Mouse (Mus musculus): ENCODE results near the gene Gm17606. TPM values are rescaled to one million over a fixed set of nuclear protein-coding genes. Genes with fewer than 3 reads are reported as not detected.

The Gm17606 gene
- total RNA-seq (2023) = not detected in 2 replicates

GRCm38 (mm10) chr14:54640946-54641304, at the start of gene Gm17606:
TSS of gene Gm17606 (plus strand) at chr14:54640952.

GRCm38 (mm10) chr14:54605752-54606321, 34.9 kb upstream of the Gm17606 start, which contains the start of gene 4931414P19Rik:
TSS of gene 4931414P19Rik (minus strand) at chr14:54605993.

GRCm38 (mm10) chr14:54617897-54618365, 22.8 kb upstream of the Gm17606 start, which contains the start of gene Psmb5:
TSS of gene Psmb5 (minus strand) at chr14:54618022.

DNA sequence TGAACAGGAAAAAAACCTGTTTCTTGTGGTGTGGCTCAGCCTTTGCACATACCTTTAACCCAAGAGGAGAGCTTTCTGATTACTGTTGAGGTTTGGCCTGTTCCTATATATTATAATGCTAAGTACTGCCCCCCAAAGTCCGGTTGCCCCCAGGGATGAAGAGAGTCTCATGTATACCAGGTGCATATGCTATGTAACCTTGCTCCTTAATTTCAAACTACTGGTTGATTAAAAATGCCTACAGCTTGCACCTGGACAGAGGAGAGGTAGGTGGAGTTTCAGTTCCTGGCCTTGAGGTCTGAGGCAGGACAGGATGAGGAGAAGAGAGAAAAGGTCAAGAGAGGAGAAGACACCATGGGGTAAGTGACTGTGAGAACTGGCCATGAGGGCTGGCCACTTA, 19.6 kb upstream of the Gm17606 start, which contains the start of gene Psmb11:
Gene Psmb11, plus strand, starts transcription at position 301 of the 400 bp plus-strand sequence.

GRCm38 (mm10) chr14:54641305-54641969, 685 bp downstream of the Gm17606 start, which contains the start of gene Cdh24:
TSS of gene Cdh24 (minus strand) at chr14:54641364.

DNA sequence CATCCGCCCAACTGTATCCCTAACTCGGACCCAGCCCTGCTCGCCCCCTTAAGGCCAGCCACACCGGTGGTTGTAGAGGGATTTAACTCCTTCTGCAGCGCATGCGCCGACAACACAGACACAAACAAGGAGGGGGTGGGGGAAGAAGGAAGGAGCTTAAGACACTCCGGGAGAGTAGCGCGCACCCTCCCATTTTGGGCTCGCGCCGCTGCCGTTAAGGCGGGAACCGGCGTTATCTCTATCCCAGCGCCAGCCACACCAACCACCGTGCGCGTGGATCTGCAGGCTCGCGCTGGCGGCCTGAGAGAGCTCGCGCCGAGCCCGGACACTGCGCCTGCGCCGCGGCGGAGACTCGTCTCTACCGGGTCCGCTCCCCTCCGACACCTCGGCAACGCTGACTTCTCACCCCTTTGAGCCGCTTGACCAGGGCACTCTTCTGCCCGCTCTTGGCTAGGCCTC, 45.3 kb downstream of the Gm17606 start, which contains the start of gene 1700123O20Rik:
Gene 1700123O20Rik, plus strand, starts transcription at position 154 of the 459 bp plus-strand sequence.

GRCm38 (mm10) chr14:54686522-54687143, 45.9 kb downstream of the Gm17606 start, which contains the start of gene Acin1:
TSS of gene Acin1 (minus strand) at chr14:54686931.

Other genes starting within 250 kb of the Gm17606 start
- 13.8 and 15.6 TPM in 2 replicates for gene Slc7a7, start 223.2 kb upstream of the Gm17606 start, total RNA-seq (2023)
- 15.2 and 17.7 TPM in 2 replicates for gene Mrpl52, start 214.0 kb upstream of the Gm17606 start, total RNA-seq (2023)
- 0.47 and 1.4 TPM in 2 replicates for gene Mmp14, start 209.3 kb upstream of the Gm17606 start, total RNA-seq (2023)
- gene Lrp10, start 176.8 kb upstream of the Gm17606 start, total RNA-seq (2023) = 106 and 114 TPM in 2 replicates
- gene Rem2, start 164.9 kb upstream of the Gm17606 start, total RNA-seq (2023) = 0.25 TPM in 1 of 2 replicates, not detected in the other
- 9.2 and 9.3 TPM in 2 replicates for gene Prmt5, start 123.4 kb upstream of the Gm17606 start, total RNA-seq (2023)
- gene Haus4, start 86.3 kb upstream of the Gm17606 start, total RNA-seq (2023) = 14.4 and 22.8 TPM in 2 replicates
- 0.25 TPM in 1 of 2 replicates, not detected in the other for gene Ajuba, start 63.4 kb upstream of the Gm17606 start, total RNA-seq (2023)
- 1.2 and 4.8 TPM in 2 replicates for gene 4931414P19Rik, start 35.0 kb upstream of the Gm17606 start, total RNA-seq (2023)
- 55.2 and 60.7 TPM in 2 replicates for gene Psmb5, start 22.9 kb upstream of the Gm17606 start, total RNA-seq (2023)
- not detected in 2 replicates for gene Psmb11, start 19.5 kb upstream of the Gm17606 start, total RNA-seq (2023)
- gene Cdh24, start 412 bp downstream of the Gm17606 start, total RNA-seq (2023) = 1.7 and 2.3 TPM in 2 replicates
- 29.1 and 34.7 TPM in 2 replicates for gene 1700123O20Rik, start 45.3 kb downstream of the Gm17606 start, total RNA-seq (2023)
- 250 and 327 TPM in 2 replicates for gene Acin1, start 46.0 kb downstream of the Gm17606 start, total RNA-seq (2023)
- 0.25 and 0.39 TPM in 2 replicates for gene Gm29776, start 57.9 kb downstream of the Gm17606 start, total RNA-seq (2023)
- gene Cebpe, start 71.2 kb downstream of the Gm17606 start, total RNA-seq (2023) = 119 and 152 TPM in 2 replicates
- gene Slc7a8, start 141.0 kb downstream of the Gm17606 start, total RNA-seq (2023) = 2.7 and 3.4 TPM in 2 replicates
- gene Rnf212b, start 173.2 kb downstream of the Gm17606 start, total RNA-seq (2023) = not detected in 2 replicates
- gene Homez, start 230.0 kb downstream of the Gm17606 start, total RNA-seq (2023) = 7.4 and 9.4 TPM in 2 replicates
- 1.4 and 1.8 TPM in 2 replicates for gene Ppp1r3e, start 236.6 kb downstream of the Gm17606 start, total RNA-seq (2023)
- gene Bcl2l2, start 242.4 kb downstream of the Gm17606 start, total RNA-seq (2023) = 5.9 and 9.7 TPM in 2 replicates
- 1.8 and 1.9 TPM in 2 replicates for gene Gm20521, start 242.5 kb downstream of the Gm17606 start, total RNA-seq (2023)